Mouse (Mus musculus) kidney, postnatal 36 days (tissue): ENCODE data around the gene Tex11.
"Not testable (repeated sequence)": the region's sequence is repeated elsewhere in the genome, so short reads cannot be mapped to it uniquely, and the experiment has no call there.

Source experiments
- DNase-seq, 2 experiments: peaks; one replicate each; pipeline ENCODE4 v3.0.0; 2021 to 2022; ENCODE audit warnings: mixed read lengths in 2 of 2

The Tex11 gene

GRCm38 (mm10) chrX:101059541-101059940, at the start of gene Tex11:
TSS of gene Tex11 (minus strand) at chrX:101059667.
- DNase-seq, result no peak

GRCm38 (mm10) chrX:101085920-101086319, 26.5 kb upstream of the Tex11 start, which contains the start of gene Slc7a3:
TSS of gene Slc7a3 (minus strand) at chrX:101086020.
- DNase-seq, result no peak

- DNase-seq, result not testable (repeated sequence)
These were observed 25.7 kb upstream of the Tex11 start for GRCm38 (mm10) chrX:101085211-101085610.

DNA sequence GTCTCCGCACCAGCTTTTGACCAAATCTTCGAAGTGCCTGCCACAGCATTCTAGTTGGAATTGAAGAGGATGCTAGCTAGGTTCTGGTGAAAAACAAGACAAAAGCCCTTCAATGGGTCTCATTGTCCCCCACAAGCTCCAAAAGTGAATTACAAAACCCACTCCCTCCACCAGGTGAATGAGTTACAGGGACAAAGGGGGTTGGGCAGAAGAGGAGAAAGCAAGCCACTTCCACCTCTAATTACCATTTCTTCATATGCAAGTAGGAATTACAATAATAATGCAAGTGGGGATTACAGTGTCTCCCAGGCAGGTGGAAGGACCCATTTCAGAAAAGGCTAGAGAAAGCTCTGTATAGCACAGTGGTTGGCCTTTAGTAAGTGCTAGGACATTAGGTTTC, 24.7 kb upstream of the Tex11 start:
- DNase-seq, result no peak

GRCm38 (mm10) chrX:101065245-101065644, 5.8 kb upstream of the Tex11 start:
- no peak for DNase-seq

- DNase-seq, result no peak
These were observed 4.0 kb upstream of the Tex11 start for GRCm38 (mm10) chrX:101063503-101063902.

- peak in 1 of 2 experiments; percentile 7 for DNase-seq
These were observed 115.8 kb downstream of the Tex11 start for GRCm38 (mm10) chrX:100943640-100944039.

DNA sequence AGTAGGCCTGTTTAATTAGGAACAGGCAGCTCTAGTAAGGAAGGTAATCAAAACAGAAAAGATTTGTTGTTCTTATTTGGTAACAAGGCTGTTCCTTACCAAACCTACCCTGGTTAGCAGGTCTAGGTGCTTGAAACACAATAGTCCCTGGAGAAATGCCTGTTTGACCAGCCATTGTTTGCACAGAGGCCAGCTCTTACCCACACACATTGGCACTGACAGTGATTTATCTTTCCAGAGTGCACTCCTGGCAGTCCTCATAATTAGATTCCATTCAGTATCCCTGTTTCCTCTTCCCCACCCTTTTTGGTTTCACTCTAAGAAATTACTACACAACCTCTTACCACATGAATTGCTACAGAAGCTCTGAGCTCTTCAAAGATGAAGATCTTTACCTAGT, 220.3 kb downstream of the Tex11 start:
- no peak for DNase-seq

- DNase-seq, result no peak
These were observed 226.7 kb downstream of the Tex11 start for GRCm38 (mm10) chrX:100832806-100833205.

DNA sequence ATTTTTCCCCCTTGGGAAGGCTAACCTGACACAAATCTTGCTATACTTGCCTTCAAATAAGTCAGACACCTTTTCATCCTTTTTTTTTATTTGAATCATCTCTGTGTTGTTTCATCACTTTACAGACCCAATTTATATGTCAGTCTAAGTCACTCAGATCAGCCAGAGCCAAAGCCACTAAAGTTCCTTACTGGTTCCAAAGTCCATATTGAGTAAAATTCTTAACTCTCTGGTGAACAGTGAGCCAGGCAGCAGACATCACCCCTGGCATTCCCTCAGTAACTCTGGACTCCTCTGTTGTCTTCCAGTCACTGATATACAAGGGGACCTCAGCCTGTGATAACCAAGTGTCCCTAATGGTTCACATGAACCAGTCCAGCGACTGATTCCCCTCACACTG, 233.9 kb downstream of the Tex11 start:
- DNase-seq, result no peak

- DNase-seq, result no peak
These were observed 238.3 kb downstream of the Tex11 start for GRCm38 (mm10) chrX:100821149-100821548.

GRCm38 (mm10) chrX:100818681-100819080, 240.8 kb downstream of the Tex11 start:
- DNase-seq, result no peak

DNA sequence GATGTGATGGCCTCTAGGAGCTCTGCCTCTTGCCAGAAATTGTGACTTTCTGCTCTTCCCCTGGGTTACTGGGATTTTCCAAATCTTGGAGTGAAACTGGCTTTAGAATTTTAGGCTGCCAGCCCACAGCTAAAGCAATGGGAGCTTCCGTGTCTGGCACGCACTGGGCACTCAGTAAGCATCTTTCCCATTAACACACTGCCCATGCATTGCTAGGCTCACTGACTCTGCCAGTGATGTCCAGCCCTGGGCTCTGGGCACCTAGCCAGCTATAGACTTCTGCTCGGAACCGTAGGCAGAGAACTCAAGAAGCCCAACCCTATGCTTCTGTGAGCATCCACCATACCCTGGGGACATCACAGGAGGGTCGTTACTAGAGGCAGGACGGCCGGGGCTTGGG, 243.7 kb downstream of the Tex11 start:
- no peak for DNase-seq

DNA sequence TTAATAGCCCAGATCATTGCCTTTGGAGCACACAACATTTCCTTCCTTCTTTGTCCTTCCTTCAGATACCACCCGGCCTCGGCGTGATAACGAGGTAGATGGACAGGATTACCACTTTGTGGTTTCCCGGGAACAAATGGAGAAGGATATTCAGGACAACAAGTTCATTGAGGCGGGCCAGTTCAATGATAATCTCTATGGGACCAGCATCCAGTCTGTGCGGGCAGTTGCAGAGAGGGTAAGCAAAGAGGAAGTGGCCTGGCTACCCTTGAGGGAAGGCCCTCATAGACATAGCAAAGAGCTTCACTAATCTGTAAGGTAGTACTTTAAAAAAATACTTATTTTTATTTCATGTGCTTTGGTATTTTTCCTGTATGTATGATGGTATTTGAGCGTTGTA, 245.3 kb downstream of the Tex11 start:
- no peak for DNase-seq

DNA sequence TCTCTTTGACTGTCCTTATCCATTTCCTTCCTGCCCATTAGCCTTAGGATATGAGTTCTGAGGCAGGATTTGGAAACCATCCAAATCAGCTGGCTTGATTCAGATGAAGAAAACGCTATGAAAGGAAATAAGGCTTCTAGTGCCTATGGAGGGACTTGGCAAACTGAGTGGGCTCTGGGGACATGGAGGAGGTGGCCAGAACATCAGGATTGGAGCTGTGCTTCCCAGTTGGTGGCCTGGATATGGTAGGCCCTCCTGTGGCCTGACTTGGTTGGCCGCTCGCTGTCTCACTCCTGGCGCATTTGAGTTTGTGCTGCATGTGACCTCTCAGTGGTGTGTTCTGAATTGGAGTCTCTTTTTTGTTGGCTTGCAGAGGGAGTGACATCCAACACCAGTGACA, 248.3 kb downstream of the Tex11 start:
- DNase-seq, result no peak

DNA sequence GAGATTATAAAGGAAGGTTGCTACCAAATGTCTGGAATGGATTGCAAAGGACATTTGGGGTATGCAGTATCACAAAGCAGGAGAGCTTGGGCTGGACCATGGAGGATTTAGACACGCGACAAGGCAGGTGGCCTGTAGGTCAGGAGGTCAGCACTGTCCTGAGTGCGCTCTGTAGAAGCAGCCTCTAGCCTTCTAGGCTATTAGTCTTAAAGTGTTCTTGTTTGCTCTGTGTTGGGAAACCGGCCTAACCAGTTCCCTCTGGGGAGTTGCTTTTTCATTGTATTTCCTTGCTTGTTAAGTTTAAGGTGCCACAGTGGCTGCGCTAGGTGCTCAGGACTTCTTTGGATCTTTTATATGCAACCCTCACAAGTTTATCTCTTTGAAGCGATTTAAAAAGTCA, 257.4 kb downstream of the Tex11 start:
- peak; percentile 23 to 37 for DNase-seq

DNA sequence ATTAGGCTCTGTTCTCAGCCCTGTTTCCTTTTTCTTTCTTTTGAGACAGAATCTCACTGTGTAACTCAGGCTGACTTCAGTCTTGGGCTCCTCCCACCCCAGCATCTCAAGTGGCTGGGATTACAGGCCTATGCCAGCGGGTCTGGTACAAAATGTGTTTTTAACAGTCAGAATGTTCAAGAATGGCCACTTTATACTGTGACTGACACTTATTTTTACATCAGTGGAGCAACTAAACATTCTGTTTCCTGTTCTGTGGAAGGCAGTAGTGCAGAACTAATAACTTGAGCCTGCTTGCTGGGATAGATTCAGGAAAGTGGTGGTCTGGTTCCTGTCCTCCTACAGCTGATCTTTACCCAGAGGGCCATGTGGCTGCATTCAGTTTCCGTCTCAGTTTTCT, 258.8 kb downstream of the Tex11 start:
- no peak for DNase-seq

DNA sequence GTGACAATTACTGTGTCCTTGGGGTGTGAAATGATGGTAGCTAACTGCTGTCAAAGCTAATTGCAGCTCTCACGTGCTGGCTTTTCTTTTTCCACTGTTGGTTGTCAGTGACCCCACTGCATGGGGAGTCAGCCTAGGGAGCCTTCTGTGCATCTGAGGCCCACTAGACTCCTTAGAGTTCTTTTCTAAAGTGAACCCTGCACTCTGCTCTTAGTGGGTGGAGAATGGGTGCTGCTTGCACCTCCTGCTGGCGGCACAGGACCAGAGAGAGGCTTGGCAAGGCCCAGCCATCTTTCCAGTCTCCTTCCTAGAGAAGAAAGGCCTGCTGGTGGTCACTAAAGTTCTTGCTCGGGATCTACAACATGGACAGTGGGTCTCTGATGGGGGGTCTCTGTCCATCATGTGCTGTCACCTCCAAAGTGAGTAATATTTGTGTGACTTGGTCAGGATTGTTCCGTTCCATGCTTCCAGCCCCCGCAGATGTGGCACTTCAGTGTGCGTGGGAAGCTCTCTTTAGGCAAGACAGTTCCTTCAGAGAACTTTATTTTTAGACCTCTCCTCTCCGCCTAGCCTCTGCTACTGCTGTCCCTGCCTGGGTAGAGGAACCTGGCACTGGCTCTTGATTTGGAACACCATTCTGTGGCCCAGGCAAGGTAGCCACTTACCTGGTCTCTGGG, 261.5 kb downstream of the Tex11 start:
- no peak for DNase-seq

- DNase-seq, result no peak
These were observed 262.1 kb downstream of the Tex11 start for GRCm38 (mm10) chrX:100797370-100797769.

DNA sequence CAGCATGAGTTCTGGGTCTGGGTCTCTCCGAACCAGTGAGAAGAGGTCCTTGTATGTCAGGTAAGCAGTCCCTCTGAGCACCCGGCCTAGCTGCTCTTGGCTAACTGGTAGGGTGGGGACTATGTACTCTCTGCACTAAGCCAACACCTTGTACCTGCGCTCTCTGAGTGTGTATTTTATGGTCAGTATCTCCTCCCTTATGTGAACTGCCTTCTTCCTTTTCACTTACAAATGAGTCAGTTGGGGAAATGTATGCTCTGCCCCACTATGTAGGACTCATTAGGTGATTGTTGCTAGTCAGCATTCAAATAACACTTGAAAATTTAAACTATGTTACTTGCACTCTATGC, 262.8 kb downstream of the Tex11 start:
- no peak for DNase-seq

- DNase-seq, result no peak
These were observed 263.3 kb downstream of the Tex11 start for GRCm38 (mm10) chrX:100796041-100796740.

DNA sequence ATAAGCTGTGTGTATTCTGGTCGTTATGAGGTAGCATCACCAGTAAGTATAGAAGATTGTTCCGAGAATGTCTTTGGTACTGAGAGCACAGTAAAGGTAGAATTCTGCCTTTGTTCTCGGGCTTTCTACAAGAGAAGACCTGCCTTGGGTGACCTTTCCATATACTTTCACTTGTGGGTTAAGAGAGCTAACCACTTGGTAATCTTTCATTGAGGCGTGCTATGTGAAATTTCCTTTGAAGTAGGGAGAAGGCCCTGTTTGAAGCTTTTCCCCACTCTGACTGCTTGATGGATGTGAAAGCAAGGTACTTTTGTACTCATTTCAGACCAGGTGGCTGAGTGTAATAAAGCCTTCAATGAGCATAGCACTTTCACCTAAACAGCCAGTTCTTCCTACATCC, 270.1 kb downstream of the Tex11 start:
- DNase-seq, result no peak
